Mouse (Mus musculus) megakaryocyte-erythroid progenitor cell, adult 5-6 weeks (primary cell): ENCODE measurements around the gene Lrrc7. TPM values are rescaled to one million over a fixed set of nuclear protein-coding genes. Genes with fewer than 3 reads are reported as not detected.
A peak's percentile ranks its signal among the peaks of the same experiment; 100 is the strongest.

Source experiments
- ATAC-seq: replicated peaks from 2 replicates; pipeline ENCODE4 v1.8.0; 2016; ENCODE audit warnings: mild to moderate bottlenecking, inconsistent platforms; ENCODE audit not compliant: severe bottlenecking, poor library complexity, low FRiP score, low TSS enrichment
- total RNA-seq, 2 experiments: library from RNA; stranded (forward) in 1 of 2; stranded (reverse) in 1 of 2; fragments of 200-1000, 215-1000 nt in 1 of 2; fragments of >200 nt in 1 of 2; fragmentation: Nextera tagmentation in 1 of 2; gene quantifications; 2 replicates each; pipeline ENCODE4 v1.2.3; 2014 to 2017

The Lrrc7 gene
- total RNA-seq, 2 experiments from 2014 or later, result not detected

GRCm38 (mm10) chr3:158375885-158376284 is 186.1 kb downstream of the Lrrc7 start:
- ATAC-seq, result no peak

DNA sequence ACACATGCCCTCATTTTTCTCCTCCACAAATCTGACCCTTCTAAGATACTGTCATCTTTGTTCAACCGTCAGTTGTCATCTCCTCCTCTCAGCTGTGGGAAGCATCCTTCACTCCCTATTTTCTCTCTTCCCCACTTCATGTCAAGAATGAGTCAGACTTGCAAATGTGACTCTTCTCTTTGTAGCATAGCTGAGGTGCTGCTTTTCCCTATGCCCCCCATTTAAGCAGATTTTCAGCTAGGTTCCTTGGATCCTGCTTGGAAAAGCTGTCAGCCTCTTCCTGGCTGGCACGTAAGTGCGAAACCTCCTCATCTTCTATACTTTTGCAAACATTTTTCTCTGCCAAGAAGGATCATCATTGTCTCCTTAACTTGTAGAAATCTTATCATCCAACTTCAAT is 192.9 kb downstream of the Lrrc7 start:
- ATAC-seq, result no peak

DNA sequence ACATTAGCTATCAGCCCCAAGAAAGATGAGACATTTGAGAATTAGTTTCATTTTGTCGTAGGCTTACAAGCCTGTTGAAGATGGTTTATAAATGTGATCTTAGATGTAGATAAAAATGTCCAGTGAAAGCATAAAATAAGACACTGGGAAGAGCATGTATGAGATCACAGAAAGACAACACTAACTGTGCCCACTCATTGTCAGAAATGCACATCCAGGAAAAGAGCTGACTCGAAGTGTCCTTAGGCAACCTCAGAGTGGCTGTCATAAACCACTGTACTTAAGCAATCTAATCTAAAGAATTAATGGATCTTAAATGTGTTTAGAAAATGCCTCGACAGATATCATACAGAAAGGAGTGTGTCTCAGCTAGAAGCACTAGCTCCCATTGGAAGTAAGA is 196.2 kb downstream of the Lrrc7 start:
- ATAC-seq, result no peak

DNA sequence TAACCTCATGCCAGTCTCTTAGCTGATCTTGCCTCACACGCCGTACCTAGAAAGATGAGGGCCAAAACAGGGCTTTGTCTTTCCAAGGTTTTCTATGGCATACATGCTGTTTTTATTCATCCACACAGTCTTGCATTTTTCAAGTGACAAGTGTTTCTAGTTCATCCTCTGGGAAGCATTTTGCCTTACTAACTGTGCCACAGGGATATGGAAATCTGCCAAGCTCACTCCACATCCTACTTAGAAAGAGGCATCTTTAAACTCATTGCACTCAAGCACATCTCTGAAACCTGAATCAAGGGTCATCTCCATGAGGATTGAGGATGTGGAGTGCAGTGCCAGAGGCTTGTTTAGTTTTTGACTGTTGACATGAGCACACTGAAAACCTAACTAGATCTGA is 199.9 kb downstream of the Lrrc7 start:
- ATAC-seq, result no peak

GRCm38 (mm10) chr3:158356706-158357105 is 205.3 kb downstream of the Lrrc7 start:
- no peak for ATAC-seq

DNA sequence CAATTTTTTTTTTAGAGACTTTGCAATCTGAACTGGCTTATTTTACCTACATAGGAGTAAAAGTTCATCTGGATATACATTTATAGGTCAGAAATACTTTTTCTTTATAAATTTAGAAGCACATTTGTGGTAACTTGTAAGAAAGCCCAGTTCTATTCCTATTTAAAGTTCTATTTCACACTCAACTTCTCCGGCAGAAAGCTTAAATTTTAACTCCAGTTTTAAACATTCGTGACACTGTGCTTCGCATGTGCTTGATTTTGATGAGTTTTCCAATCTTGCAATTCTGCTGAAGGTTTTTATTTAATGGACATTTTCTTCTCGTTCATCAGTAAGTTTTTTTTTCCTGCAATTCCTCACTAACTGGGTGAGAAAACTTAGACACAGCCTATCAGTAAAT is 205.8 kb downstream of the Lrrc7 start:
- no peak for ATAC-seq

DNA sequence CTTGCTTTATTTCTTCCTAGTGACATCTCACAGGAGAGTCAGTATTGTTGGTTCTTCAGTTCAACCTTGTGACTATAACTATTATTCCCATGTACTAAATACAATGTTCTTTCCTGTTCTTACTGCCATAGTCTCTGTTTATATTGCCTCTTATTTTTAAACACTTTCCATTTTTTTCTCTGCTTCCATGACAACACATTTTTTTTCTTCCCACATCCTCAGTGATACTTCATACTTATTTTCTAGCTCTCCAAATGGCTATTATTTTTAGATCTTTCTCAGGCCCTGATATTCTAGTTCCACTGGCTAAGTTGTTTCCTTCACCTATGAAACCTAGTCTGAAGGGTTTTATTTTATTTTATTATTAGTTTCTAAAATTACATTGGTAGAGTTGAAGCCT is 221.2 kb downstream of the Lrrc7 start:
- no peak for ATAC-seq

DNA sequence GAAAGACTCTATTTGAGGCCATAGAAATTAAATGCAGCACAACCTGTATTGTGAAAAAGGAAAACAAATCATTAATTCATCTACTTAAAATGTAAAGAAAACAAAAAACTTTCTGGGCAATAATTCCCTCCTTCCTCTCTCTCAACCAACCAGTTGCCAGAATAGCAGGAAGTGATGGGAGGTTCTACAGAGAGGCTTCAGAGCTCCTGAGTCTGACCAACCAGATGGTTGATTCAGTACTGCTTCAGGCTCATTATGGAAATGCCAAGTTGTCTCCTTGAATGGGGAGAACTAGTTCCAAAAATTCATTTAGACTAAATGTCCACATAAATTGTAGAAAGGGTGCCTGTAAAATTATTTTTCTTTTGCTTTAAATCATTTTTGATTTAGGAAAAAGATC is 231.9 kb downstream of the Lrrc7 start:
- ATAC-seq, result no peak

- no peak for ATAC-seq
Observed at GRCm38 (mm10) chr3:158310391-158310790, 251.6 kb downstream of the Lrrc7 start.

GRCm38 (mm10) chr3:158307415-158307814 is 254.6 kb downstream of the Lrrc7 start:
- no peak for ATAC-seq

DNA sequence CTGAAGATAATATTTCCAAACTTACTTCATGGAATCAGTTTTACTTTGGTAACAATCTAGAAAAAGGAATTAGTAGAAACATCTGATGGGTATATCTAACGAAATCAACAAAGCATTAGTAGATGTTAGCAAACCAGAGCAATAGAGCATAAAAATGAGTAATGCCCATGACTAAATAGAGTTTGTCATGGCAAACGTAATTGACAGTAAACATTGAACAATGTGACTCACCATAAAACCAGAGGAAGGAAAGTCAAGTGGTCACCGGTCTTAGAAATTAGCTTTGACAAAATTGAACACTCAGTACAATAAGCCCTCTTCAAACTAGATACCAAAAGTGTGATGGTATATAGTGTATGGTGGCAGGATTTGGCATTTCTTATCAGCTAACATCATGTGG is 263.3 kb downstream of the Lrrc7 start:
- ATAC-seq, result no peak

DNA sequence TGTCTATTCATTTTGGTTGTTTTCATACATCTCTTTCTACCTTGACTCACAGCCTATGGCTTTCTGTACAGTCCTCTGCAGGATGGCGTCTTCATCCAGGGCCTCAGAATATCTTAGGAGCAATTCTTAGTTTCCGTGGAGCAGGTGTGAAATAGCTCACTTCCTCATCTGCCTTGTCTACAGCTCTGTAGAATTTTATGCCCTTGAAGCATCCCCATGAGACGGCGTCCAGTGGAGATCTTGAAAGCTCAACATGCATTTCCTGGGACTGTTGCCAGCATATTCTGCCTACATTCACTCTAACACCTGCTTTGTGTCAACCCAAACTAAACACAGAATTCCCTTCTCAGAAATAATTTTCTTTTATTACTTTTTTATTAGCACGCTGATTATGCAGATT is 267.0 kb downstream of the Lrrc7 start:
- ATAC-seq, result no peak

GRCm38 (mm10) chr3:158284431-158284830 is 277.6 kb downstream of the Lrrc7 start:
- ATAC-seq, result no peak

- ATAC-seq, result no peak
Observed at GRCm38 (mm10) chr3:158278631-158279030, 283.4 kb downstream of the Lrrc7 start.

DNA sequence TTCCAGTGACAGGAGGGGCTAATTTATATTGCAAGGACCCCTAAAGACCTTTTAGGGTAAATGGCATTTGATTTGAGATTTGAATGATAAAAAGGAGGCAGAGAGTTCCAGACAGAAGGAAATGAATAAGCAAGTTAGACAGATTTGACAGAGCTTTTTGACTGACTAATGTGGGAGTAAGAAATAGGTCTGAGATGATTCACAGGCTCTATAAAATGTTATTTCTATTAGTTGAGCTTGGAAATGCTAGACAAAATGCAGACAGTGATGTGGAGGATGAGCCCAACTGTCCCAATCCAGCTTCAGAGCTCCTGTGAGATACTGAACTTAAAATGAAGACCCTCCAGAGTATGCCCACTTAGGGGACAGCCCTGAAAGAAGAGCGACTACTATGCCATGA is 289.3 kb downstream of the Lrrc7 start:
- ATAC-seq, result no peak

GRCm38 (mm10) chr3:158270887-158271286 is 291.1 kb downstream of the Lrrc7 start:
- ATAC-seq, result no peak

GRCm38 (mm10) chr3:158252576-158252975 is 309.4 kb downstream of the Lrrc7 start:
- ATAC-seq, result no peak

DNA sequence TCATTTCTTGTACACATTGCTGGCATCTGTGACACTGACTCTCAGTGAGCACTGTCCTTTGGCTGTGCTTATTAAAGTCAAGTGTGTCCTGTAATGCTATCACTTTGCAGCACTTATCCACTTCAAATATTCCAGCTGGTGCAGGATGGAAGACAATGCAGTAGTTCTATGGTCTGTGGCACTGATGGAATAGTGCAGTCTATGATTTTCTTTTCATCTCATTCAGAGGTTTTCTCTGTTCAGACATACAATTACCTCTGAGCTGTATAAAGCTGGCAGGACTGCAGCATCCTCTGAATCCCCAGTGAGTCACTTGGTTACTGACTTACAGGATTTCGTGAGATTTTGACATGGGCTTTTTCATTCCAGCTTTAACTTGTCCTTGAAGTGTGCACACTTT is 314.3 kb downstream of the Lrrc7 start:
- no peak for ATAC-seq

GRCm38 (mm10) chr3:158210657-158211056 is 351.4 kb downstream of the Lrrc7 start:
- ATAC-seq, result no peak

GRCm38 (mm10) chr3:158210026-158210425 is 352.0 kb downstream of the Lrrc7 start:
- ATAC-seq, result peak; percentile 68; the same call in 1 of the 2 replicates

GRCm38 (mm10) chr3:158207840-158208239 is 354.2 kb downstream of the Lrrc7 start:
- ATAC-seq, result no peak

GRCm38 (mm10) chr3:158202776-158203175 is 359.2 kb downstream of the Lrrc7 start:
- ATAC-seq, result no peak
